Mouse (Mus musculus) adrenal gland (tissue): Measurements from ENCODE around the gene Midn.

ENCODE experiments used
- intact Hi-C: fragments of 180-260 bp; cut with DNase I; formaldehyde crosslinking; loops from one replicate; pipeline ENCODE4 v1.15.1; 2025
- long read RNA-seq, 2 experiments: library from polyadenylated mRNA; unstranded; transcript quantifications; one replicate each; pipeline ENCODE4 v2.0.0; 2020; ENCODE audit warnings: borderline replicate concordance in 1 of 2; ENCODE audit not compliant: insufficient replicate concordance in 1 of 2

Gene Midn
- long read RNA-seq, experiment 1, partial matches to known transcripts = 1 of 1 reads
- long read RNA-seq, experiment 1, other reads (novel, unspliced or antisense) = 0 of 1 reads
- long read RNA-seq, experiment 2, partial matches to known transcripts = 0 of 2 reads
- long read RNA-seq, experiment 2, other reads (novel, unspliced or antisense) = 2 of 2 reads

- intact Hi-C loops = no loop called here
Measured at GRCm38 (mm10) chr10:80147719-80148601, at the start of gene Midn. TSS of gene Midn (plus strand) at chr10:80148272.

GRCm38 (mm10) chr10:80098630-80099029 is 49.4 kb upstream of the Midn start:
- intact Hi-C loops = no loop called here

GRCm38 (mm10) chr10:80100982-80101381 is 47.1 kb upstream of the Midn start:
- intact Hi-C loops = no loop called here

GRCm38 (mm10) chr10:80102216-80102915 is 45.7 kb upstream of the Midn start:
- intact Hi-C loops = no loop called here

DNA sequence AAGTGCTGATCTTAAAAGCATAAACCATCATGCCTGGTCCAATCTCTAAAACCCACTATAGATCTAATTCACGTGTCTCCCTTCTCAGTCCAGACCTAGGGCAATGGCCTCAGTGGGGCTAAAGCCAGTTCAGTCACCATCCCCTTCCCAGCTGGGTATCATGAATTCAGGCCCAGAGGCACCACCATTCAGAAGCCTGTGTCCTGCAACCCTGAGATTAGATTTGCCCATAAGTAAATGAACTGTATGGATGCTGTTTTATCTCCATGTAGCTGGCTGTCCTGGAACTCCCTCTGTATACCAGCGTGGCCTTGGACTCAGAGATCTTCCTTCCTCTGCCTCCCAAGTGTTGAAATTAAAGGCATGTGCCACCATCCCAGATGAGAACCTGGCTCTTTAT is 45.0 kb upstream of the Midn start:
- intact Hi-C loops = no loop called here

- intact Hi-C loops = no loop called here
Measured at GRCm38 (mm10) chr10:80104181-80104580, 43.9 kb upstream of the Midn start.

DNA sequence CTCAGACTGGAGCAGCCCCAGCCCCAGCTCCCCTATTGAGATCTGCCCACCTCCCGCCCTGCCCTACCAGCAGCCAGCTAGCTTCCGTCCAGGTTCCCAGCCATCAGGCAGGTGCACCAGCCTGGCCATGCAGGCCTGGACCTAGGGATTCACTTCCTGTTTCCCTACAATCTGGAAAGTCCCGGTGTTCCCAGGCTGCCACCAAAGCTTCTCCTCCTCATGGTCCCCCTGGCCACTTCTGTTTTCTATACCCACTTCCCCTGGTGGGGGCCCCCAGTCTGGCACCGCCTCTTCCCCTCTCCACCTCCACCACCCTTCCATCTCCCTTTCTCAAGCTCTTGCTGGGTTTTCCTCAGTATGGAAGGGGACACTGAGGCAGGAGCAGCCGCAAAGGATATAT is 42.6 kb upstream of the Midn start, which contains the start of gene Sbno2:
Gene Sbno2, minus strand, starts transcription at position 112 of the 400 bp plus-strand sequence.
- intact Hi-C loops = no loop called here

GRCm38 (mm10) chr10:80105926-80106325 is 42.1 kb upstream of the Midn start:
- intact Hi-C loops = no loop called here

- intact Hi-C loops = no loop called here
Measured at GRCm38 (mm10) chr10:80107678-80108077, 40.4 kb upstream of the Midn start.

GRCm38 (mm10) chr10:80114341-80115284 is 33.5 kb upstream of the Midn start:
- intact Hi-C loops = loop anchor here (1.0 to 5.0 kb wide), 4 partner anchors 37 to 127 kb away; partner anchors contain the start of genes Cnn2 and Polr2e

- intact Hi-C loops = loop anchor here (1.0 kb wide), 1 partner anchor 62 kb away; no protein-coding TSS in a partner anchor
Measured at GRCm38 (mm10) chr10:80115290-80115943, 32.7 kb upstream of the Midn start, which contains the start of gene Stk11. TSS of gene Stk11 (plus strand) at chr10:80115803.

GRCm38 (mm10) chr10:80115944-80116335 is 32.1 kb upstream of the Midn start:
- intact Hi-C loops = loop anchor here (1.0 kb wide), 1 partner anchor 63 kb away; no protein-coding TSS in a partner anchor

DNA sequence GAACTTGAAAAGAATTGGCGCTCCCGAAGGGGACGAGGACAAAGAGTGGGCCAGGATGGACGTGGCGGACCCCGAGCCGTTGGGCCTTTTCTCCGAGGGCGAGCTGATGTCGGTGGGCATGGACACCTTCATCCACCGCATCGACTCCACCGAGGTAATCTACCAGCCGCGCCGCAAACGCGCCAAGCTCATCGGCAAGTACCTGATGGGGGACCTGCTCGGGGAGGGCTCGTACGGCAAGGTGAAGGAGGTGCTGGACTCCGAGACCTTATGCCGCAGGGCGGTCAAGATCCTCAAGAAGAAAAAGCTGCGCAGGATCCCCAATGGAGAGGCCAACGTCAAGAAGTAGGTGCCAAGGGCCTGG is 31.5 kb upstream of the Midn start:
- intact Hi-C loops = no loop called here

- intact Hi-C loops = no loop called here
Measured at GRCm38 (mm10) chr10:80116927-80117691, 31.0 kb upstream of the Midn start.

- intact Hi-C loops = loop anchor here (2.0 kb wide), 1 partner anchor 17 kb away; no protein-coding TSS in a partner anchor
Measured at GRCm38 (mm10) chr10:80117736-80118135, 30.3 kb upstream of the Midn start.

GRCm38 (mm10) chr10:80118552-80118951 is 29.5 kb upstream of the Midn start:
- intact Hi-C loops = loop anchor here (2.0 kb wide), 1 partner anchor 16 kb away; no protein-coding TSS in a partner anchor

DNA sequence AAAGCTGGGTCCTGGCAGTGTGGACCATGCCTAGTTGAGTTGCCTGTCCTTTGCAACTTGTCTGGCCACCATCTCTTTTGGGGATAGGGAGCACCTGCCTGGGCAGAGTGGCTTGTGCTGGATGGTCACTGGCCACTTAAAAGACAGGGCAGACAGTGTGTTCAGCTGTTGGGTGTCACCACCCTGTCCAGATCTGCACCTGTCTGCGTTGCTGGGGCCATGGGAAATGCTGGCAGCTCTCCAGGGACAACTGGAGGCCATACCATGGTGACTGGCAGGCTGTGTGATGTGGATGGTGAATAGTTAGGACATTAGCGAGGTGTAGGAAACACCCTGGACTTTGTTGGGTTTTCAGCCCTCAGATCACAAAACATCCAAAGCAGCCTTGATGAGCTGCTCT is 27.9 kb upstream of the Midn start:
- intact Hi-C loops = no loop called here

DNA sequence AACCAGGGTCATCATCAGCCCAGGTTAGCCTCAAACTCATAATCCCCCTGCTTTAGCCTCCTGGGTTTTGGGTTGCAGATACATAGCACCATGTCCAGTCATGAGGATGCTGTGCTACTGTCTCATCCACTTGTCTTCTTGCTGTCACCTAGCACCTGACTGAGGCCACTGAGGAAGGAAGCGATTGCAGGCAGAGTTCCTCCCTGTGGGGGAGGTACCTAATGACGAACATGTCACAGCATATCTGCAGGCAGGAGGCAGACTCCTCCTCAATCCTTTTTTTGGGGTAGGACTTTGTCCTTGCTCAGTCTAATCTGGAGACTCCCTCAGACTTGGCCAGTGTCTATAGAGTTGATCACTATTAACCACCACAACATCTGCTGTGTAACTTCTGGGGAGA is 26.4 kb upstream of the Midn start:
- intact Hi-C loops = no loop called here

DNA sequence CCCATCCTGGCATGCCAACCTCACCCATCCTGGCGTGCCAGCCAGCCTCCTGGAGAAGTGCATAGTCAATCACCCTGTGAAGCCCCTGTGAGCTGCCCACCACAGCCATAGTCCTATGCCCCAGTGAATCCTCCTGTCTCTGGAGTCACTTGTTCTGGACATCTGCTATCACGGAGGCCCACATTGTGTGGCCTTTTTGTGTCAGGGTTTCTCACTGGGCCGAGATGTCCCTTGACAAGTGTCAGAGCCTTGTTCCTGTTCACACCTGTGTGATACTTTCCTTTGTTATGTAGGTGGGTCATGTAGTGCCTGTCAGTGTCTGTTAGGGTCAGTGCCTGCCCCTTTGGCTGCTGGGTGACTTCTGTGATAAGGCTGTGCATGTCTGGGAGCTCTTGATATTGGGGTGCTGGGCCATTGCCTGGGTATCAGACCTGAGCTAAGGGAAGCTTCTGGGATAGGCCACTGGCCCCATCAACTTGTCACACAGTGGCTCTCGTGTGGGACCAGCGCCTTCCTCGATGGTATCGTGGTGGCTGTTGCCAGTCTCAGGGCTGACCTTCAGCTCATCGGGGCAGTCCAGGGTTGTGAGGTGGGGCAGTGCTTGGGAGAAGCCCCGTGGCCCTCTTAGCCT is 24.0 kb upstream of the Midn start:
- intact Hi-C loops = no loop called here
